Mouse (Mus musculus) brain, adult 10 weeks (tissue): ENCODE results near the gene Dab2ip. TPM values are rescaled to one million over a fixed set of nuclear protein-coding genes. Genes with fewer than 3 reads are reported as not detected.

ENCODE experiments used
- polyA plus RNA-seq: library from polyadenylated mRNA; stranded (reverse); fragments of 350-450 nt; fragmentation: Illumina TruSeq; extraction: RNeasy Lipid Tissue Mini Kit (QIAGEN cat#74804); gene quantifications from one replicate; pipeline ENCODE4 v1.2.3, GENCODE M21; 2015; ENCODE audit warnings: low read depth, low replicate concordance

Dab2ip gene
- 56.9 TPM for polyA plus RNA-seq

DNA sequence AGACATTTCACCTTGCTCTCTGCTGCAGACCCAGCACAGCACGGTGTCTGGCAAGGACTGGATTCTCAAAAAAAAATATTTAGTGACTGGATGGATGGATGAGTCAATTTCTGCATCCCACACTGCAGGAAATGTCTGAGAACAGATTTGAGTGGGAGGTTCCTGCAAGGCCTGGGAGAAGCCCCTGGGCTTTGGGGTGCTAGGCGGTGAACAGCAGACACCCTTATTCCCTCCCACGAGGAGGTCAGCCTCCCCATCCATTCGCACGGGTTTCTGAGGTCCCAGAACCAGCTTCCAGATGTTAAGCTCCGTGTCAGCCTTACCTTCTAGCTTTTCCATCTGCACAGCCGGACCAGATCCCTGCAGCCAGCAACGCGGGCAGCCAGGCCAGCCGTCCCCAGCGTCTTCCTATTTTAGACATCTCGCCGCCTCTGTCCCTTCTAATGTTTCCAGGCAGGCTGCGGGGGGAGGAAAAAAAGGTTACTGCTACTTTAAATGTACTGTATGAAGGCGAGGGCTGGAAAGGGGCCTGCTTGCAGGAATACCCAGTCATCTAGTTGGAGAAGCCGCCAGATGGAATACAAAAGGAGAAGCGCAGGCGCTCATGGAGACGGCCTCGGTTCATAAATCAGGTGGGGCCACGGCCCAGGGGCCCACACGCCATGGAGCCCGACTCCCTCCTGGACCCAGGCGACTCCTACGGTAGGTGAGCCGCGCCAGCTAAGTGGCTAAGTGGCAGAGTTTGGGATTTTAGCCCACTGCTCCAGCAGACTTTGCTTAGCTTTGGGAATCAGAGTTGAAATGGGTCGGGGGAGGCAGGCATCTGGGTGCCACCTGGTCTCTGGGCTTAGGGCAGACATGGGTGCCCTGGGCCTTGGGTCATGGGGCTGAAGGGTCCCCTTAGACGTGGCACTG is at the start of gene Dab2ip:
TSS of gene Dab2ip (plus strand) at position 356 of the 915 bp plus-strand sequence.

Other genes with a start within 250 kb of the Dab2ip start
- gene Stom, start 221.3 kb upstream of the Dab2ip start, polyA plus RNA-seq: 10.7 TPM
- gene 4930568D16Rik, start 190.5 kb upstream of the Dab2ip start, polyA plus RNA-seq: not detected
- not detected for gene 4930402F06Rik, start 161.1 kb upstream of the Dab2ip start, polyA plus RNA-seq
- gene Ggta1, start 95.0 kb upstream of the Dab2ip start, polyA plus RNA-seq: 3.6 TPM